Mouse (Mus musculus) bone marrow, adult 2 months (tissue): Measurements from ENCODE around the gene Oxct2b. TPM values are rescaled to one million over a fixed set of nuclear protein-coding genes. Genes with fewer than 3 reads are reported as not detected.

Experiments used
- H3K27ac ChIP-seq: fragments of 200-500 bp; 2 replicates; pipeline ENCODE4 v1.5.1; 2012; ENCODE audit warnings: low read depth, mild to moderate bottlenecking, control low read depth, inconsistent platforms, low read length; ENCODE audit not compliant: control insufficient read depth, poor library complexity, insufficient read depth
- H3K4me1 ChIP-seq: fragments of 200-500 bp; 2 replicates; pipeline ENCODE4 v1.6.1; 2011; ENCODE audit warnings: low read length; ENCODE audit not compliant: control insufficient read depth, insufficient read depth
- H3K4me3 ChIP-seq: fragments of 200-500 bp; replicated peaks from 2 replicates; pipeline ENCODE3; 2011; ENCODE audit warnings: mild to moderate bottlenecking, low read depth, low read length, control low read depth; ENCODE audit not compliant: control insufficient read depth
- CTCF ChIP-seq: fragments of 200-500 bp; IDR thresholded peaks from 2 replicates; pipeline ENCODE4 v1.5.1; 2011; ENCODE audit warnings: low read length, control low read depth; ENCODE audit not compliant: control insufficient read depth, insufficient read depth
- POLR2A ChIP-seq: fragments of 200-500 bp; IDR thresholded peaks from 2 replicates; pipeline ENCODE4 v1.6.1; 2011; ENCODE audit warnings: low read depth, mild to moderate bottlenecking, control low read depth, low read length, borderline replicate concordance; ENCODE audit not compliant: control insufficient read depth
- WGBS: fragments of 180-500 bp; shearing (Covaris S2); methylation state at CpG from one replicate; pipeline ENCODE4 v1.1.7; 2018; 5-methylcytosine and 5-hydroxymethylcytosine counted together
- polyA plus RNA-seq: library from polyadenylated mRNA; stranded (reverse); fragments of >200 nt; gene quantifications from 2 replicates; pipeline ENCODE4 v1.2.4, GENCODE M21; 2011; ENCODE audit warnings: low replicate concordance; ENCODE audit not compliant: missing spikeins, insufficient read depth, insufficient read length

The Oxct2b gene
- 0.56 TPM in 1 of 2 replicates, not detected in the other for polyA plus RNA-seq

- H3K27ac ChIP-seq: no peak within 1 kb of the TSS
- no peak for TF ChIP-seq POLR2A
- no peak for TF ChIP-seq CTCF
- 16% methylated on average over 22 of the region's 22 CpGs for WGBS
- H3K4me1 ChIP-seq: peaks cover 2% of the 10 kb centered on the region
- H3K4me3 ChIP-seq: no peak within 1 kb of the TSS
Measured at GRCm38 (mm10) chr4:123116011-123116410, at the start of gene Oxct2b. Oxct2b (plus strand) TSS chr4:123116266.

DNA sequence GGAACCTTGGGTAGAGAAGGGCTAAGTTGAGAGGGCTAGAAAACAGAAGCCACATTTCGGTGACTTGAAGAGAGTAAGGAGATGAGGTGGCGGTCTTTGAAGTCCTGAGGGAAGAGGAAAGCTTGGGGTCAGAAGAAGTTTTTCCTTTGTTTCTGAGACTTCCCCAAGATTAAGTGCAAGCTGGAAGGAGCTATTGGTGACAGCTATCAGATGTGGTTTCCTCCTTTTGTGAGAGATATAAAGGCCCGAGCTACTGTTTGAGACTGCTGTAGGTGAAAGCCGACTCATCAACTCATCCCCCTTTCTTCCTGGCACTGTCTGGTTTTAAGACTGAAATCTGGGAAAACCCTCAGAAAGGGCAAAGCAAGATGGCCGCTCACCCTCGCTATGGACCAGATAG is 47.4 kb upstream of the Oxct2b start:
- TF ChIP-seq POLR2A (no peak), CTCF (no peak)
- Histone ChIP-seq H3K27ac (no peak overlapping the region), H3K4me1 (no peaks in the 10 kb centered on the region), H3K4me3 (no peak overlapping the region)
- WGBS: 45% methylated on average over 6 of the region's 6 CpGs

DNA sequence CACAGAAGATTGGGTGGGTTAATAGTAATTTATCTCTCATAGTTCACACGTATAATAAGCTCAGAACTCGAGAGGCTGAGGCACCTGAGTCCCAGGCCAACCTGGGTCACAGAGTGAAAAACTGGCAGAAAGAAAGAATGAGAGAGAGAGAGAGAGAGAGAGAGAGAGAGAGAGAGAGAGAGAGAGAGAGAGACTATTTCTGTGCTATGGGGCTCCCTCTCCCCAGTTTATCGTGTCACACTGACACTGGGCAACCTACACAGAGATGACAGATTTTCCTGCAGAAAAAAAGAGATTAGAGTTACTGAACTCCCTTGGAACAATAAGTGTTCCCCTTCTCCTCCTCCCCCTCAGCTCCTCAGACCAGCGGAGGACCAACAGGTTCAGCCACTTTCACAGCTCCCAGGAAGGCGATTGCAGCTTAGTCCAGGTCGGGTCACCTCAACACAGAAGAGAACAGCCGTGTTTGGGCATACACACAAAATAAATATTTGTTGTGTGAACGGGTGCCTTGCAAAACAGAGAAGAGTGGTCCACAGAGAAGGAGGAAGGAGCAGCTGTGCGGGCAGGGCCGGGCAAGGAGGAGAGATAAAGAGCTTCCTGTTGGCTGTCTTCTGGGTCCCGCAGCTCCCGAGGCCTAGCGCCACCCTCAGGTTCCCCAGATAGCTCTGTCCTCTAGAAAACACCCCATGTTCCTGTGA is 44.6 kb upstream of the Oxct2b start:
- Histone ChIP-seq H3K4me3 (no peak overlapping the region), H3K4me1 (no peaks in the 10 kb centered on the region), H3K27ac (no peak overlapping the region)
- no peak for TF ChIP-seq POLR2A
- TF ChIP-seq CTCF: peak; percentile 53
- WGBS: 11% methylated on average over 13 of the region's 13 CpGs

GRCm38 (mm10) chr4:123076928-123077327 is 39.1 kb upstream of the Oxct2b start:
- WGBS: 85% methylated on average over 8 of the region's 8 CpGs
- Histone ChIP-seq H3K4me3 (no peak overlapping the region), H3K4me1 (no peaks in the 10 kb centered on the region), H3K27ac (no peak overlapping the region)
- no peak for TF ChIP-seq CTCF
- no peak for TF ChIP-seq POLR2A

DNA sequence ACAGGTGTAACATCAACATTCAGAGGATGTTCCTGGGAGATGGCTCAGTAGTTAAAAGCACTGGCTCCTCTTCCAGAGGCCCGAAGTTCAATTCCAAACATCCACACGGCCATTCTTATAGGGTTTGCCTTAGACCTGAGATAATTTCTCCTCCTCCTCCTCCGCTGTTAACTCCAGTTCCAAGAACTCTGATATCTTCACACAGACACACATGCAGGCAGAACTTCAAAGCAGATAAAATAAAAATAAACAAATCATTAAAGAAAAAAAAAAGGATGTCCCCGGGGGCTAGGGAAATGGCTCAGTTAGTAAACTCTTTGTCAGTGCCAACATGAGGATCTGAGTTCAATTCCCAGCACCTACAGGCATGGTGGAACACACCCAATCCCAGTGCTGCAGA is 37.8 kb upstream of the Oxct2b start:
- Histone ChIP-seq H3K27ac (no peak overlapping the region), H3K4me1 (no peaks in the 10 kb centered on the region), H3K4me3 (no peak overlapping the region)
- 62% methylated on average over 4 of the region's 4 CpGs for WGBS
- TF ChIP-seq CTCF: no peak
- no peak for TF ChIP-seq POLR2A

GRCm38 (mm10) chr4:123080791-123081190 is 35.3 kb upstream of the Oxct2b start:
- Histone ChIP-seq H3K27ac (peak overlapping the region; percentile 59; the same call in 1 of the 2 replicates), H3K4me3 (peak overlapping the region; percentile 61), H3K4me1 (no peaks in the 10 kb centered on the region)
- WGBS: 60% methylated on average over 13 of the region's 13 CpGs
- TF ChIP-seq CTCF (no peak), POLR2A (no peak)

DNA sequence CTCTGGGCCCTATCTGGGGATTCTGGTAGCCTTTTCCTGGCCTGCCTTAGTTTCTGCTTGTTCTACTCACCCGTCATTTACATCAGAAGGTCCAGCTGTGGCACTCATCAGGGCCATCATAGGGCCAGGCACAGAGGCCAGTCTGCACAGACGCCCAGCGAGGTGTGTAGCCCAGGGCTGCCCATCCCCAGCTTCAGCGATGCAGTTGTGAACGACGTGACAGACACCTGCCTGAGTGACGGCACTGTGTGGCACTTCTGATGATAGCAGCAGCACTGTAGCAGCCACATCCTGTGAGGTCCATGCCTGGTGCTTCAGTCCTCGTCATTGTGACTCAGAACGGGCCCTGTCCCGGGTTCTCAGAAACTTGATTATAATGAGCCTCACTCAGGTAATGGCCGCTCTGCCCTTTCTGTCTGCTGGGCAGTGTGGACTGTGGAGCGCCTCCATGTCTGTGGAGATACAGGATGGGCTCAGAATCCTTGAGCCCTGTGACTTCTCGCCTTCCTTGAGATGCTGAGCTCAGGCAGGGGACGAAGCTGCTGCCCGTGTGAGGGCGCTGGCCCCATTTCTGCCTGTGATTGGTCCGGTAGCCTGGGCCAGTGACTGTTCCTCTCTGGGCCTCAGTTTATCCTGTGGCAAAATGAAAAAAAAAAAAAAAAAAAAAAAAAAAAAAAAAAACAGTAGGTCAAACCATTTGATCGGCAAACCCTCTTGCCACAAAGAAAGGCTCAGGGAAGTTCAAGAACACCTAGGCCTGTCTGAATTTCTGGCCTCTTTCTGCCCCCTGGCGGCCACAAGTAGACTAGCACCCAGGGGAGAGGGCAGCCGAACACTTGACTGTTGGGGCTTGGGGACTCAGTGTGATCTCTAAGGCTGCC is 33.5 kb upstream of the Oxct2b start:
- no peaks in the 10 kb centered on the region; the same call in 1 of the 2 replicates for H3K4me1 ChIP-seq
- peak overlapping the region; percentile 11 for H3K4me3 ChIP-seq
- TF ChIP-seq POLR2A: no peak
- TF ChIP-seq CTCF: peak; percentile 83
- no peak overlapping the region for H3K27ac ChIP-seq
- WGBS: 74% methylated on average over 20 of the region's 20 CpGs

GRCm38 (mm10) chr4:123083323-123083902 is 32.7 kb upstream of the Oxct2b start:
- H3K4me3 ChIP-seq: no peak overlapping the region
- TF ChIP-seq CTCF (no peak), POLR2A (no peak)
- no peaks in the 10 kb centered on the region; the same call in 1 of the 2 replicates for H3K4me1 ChIP-seq
- H3K27ac ChIP-seq: no peak overlapping the region
- 40% methylated on average over 13 of the region's 13 CpGs for WGBS
